Mouse (Mus musculus) testis, adult 2 months (tissue): ENCODE measurements at regions not wholly inside any gene's neighbourhood (a gene's known extent, or its start where the extent isn't known, plus 50 kb on each side); places are given as distances from the start of the nearest gene placed in this dataset.

Source experiments
- CTCF ChIP-seq: fragments of 200-500 bp; IDR thresholded peaks from 2 replicates; pipeline ENCODE4 v1.5.1; 2012; ENCODE audit warnings: low read depth, mild to moderate bottlenecking, inconsistent platforms, low read length, moderate library complexity; ENCODE audit not compliant: control insufficient read depth, insufficient read depth, insufficient replicate concordance
- POLR2A ChIP-seq: fragments of 200-500 bp; IDR thresholded peaks from 2 replicates; pipeline ENCODE4 v1.6.1; 2012; ENCODE audit warnings: low read depth, mild to moderate bottlenecking, inconsistent platforms, low read length, moderate library complexity; ENCODE audit not compliant: control insufficient read depth

GRCm38 (mm10) chr14:67169201-67169600 is 1160.2 kb upstream of the Gulo start:
- no peak for TF ChIP-seq CTCF
- no peak for TF ChIP-seq POLR2A
